Mouse (Mus musculus) G1E (cell line): ENCODE measurements around the gene Prelp. TPM values are rescaled to one million over a fixed set of nuclear protein-coding genes. Genes with fewer than 3 reads are reported as not detected.

Source experiments
- ATAC-seq: 2 replicates; pipeline ENCODE4 v1.8.0; 2016; ENCODE audit warnings: mild to moderate bottlenecking; ENCODE audit not compliant: insufficient number of reproducible peaks, poor library complexity, low FRiP score, severe bottlenecking; ENCODE audit errors: extremely low read depth
- DNase-seq: peaks from one replicate; pipeline ENCODE4 v3.0.0; 2012; ENCODE audit warnings: low spot score
- H3K27me3 ChIP-seq: 2 replicates; pipeline ENCODE4 v1.6.1; 2012; ENCODE audit warnings: mild to moderate bottlenecking, low read length, inconsistent platforms; ENCODE audit not compliant: insufficient read depth
- H3K36me3 ChIP-seq: replicated peaks from 2 replicates; pipeline ENCODE3; 2012; ENCODE audit warnings: mild to moderate bottlenecking, inconsistent platforms
- H3K4me1 ChIP-seq: 2 replicates; pipeline ENCODE4 v1.6.1; 2012; ENCODE audit warnings: low read depth, low read length, inconsistent platforms, mixed read lengths; ENCODE audit not compliant: insufficient read depth
- H3K4me3 ChIP-seq: 2 replicates; pipeline ENCODE4 v1.5.1; 2012; ENCODE audit warnings: low read depth, mild to moderate bottlenecking, inconsistent platforms, low read length, moderate library complexity, mixed read lengths
- H3K9me3 ChIP-seq: replicated peaks from 2 replicates; pipeline ENCODE4 v1.6.1; 2012; ENCODE audit warnings: inconsistent platforms
- CTCF ChIP-seq: IDR thresholded peaks from 2 replicates; pipeline ENCODE4 v1.5.1; 2012; ENCODE audit warnings: low read depth, low read length, inconsistent platforms, mixed read lengths
- GATA1 ChIP-seq: IDR thresholded peaks from 2 replicates; pipeline ENCODE4 v1.6.1; 2012; ENCODE audit warnings: borderline replicate concordance, low read length, inconsistent platforms, mixed read lengths
- GATA2 ChIP-seq: IDR thresholded peaks from 2 replicates; pipeline ENCODE4 v1.6.1; 2012; ENCODE audit warnings: low read depth, low read length, inconsistent platforms, borderline replicate concordance
- POLR2AphosphoS5 ChIP-seq: IDR thresholded peaks from 2 replicates; pipeline ENCODE4 v1.6.1; 2012; ENCODE audit warnings: low read depth, low read length, inconsistent platforms; ENCODE audit not compliant: insufficient replicate concordance
- TAL1 ChIP-seq: conservative IDR thresholded peaks from 2 replicates; pipeline ENCODE4 v1.6.1; 2012; ENCODE audit warnings: low read depth, low read length, inconsistent platforms, mixed read lengths
- polyA plus RNA-seq: library from polyadenylated mRNA; stranded (reverse); fragments of >175 nt; gene quantifications from 2 replicates; pipeline ENCODE4 v1.2.3, GENCODE M21; 2012
- total RNA-seq, 2 experiments: library from RNA; stranded (forward) in 1 of 2; stranded (reverse) in 1 of 2; fragments of 200-1000 nt in 1 of 2; fragments of >200 nt in 1 of 2; fragmentation: Nextera tagmentation in 1 of 2; gene quantifications; 2 replicates each; pipeline ENCODE4 v1.2.3; 2014 to 2017

Prelp gene
- total and polyA plus RNA-seq, 3 experiments = 0.10 to 0.11 TPM; not detected in 1

GRCm38 (mm10) chr1:133891489-133891888 lies 29.7 kb downstream of the Prelp start:
- Histone ChIP-seq H3K4me3 (no peak overlapping the region; the same call in 1 of the 2 replicates), H3K4me1 (peaks cover 94% of the 10 kb centered on the region), H3K9me3 (no peaks in the 10 kb centered on the region), H3K36me3 (no peaks in the 10 kb centered on the region), H3K27me3 (no peaks in the 10 kb centered on the region; the same call in 1 of the 2 replicates)
- TF ChIP-seq GATA2 (no peak), GATA1 (no peak), TAL1 (no peak), POLR2AphosphoS5 (no peak), CTCF (no peak)
- DNase-seq = no peak
- no peak for ATAC-seq

DNA sequence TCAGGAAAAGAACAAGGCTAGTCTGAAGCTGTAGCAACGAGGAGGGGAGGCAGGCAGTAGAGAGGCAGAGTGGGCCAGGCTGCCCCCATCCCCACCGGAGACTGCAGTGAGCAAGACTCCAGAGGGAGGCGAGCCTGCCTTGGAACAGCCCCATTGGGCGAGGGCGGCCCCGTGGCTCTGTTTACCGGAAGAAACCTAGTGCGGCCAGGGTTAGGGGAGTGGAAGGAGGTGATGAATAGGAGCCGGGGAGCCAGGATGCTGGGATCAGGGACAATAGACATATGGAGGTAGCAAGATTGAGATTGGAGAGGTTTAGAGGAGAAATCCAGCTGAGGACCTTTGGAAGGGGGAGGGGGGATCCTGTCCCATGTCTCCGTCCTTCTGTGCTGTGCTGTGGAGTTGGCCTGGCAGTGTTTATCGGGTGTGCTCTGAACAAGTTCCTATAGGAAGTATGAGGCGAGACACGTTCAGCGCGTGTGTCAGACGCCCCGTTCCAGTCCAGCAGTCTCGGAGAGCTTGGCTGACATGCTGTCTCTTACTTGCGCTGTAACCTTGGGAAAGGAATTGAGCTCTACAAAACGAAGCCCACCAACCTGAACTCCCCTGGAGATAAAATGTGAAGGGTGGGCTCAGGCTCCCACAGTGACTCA lies 31.1 kb downstream of the Prelp start:
- H3K36me3 ChIP-seq = no peaks in the 10 kb centered on the region
- no peaks in the 10 kb centered on the region for H3K9me3 ChIP-seq
- ATAC-seq (no peak), DNase-seq (no peak)
- TF ChIP-seq POLR2AphosphoS5 = no peak
- no peak for TF ChIP-seq GATA1
- H3K4me1 ChIP-seq = peaks cover 93% of the 10 kb centered on the region
- no peaks in the 10 kb centered on the region; the same call in 1 of the 2 replicates for H3K27me3 ChIP-seq
- H3K4me3 ChIP-seq = no peak overlapping the region

DNA sequence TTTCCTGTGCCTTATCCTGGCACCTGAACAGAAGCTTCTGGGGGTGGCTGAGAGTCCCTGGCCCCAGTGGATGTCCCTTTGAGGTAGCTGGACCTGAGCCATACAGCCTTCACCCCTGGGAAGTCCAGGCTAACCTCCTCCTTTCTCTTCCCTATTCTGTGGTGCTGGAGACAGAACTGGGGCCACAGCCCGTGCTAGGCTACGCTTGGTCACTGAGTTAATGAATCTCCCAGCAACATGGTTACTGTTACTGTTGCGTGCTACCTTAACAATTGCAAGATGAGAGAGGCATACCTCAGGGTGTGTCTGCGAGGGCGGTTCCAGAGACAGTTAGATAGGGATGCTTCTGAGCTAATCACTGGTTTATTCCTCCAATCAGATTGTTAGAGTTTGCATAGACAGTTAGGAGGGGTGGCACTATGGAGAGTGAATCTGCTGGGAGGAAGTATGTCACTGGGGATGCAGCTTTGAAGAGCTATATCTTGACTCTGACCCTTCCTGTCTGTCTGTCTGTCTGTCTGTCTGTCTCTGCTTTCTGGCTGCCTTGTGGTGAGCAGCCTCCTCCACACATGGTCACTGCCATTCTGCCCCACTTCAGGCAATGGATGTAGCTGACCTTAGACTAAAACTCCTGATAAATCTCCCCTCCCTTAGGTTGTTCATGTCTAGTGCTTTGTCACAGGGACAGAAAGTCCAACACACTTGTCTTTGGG lies 33.5 kb downstream of the Prelp start:
- peak; percentile 45 for ATAC-seq
- Histone ChIP-seq H3K27me3 (peaks cover 9% of the 10 kb centered on the region; the same call in 1 of the 2 replicates), H3K36me3 (no peaks in the 10 kb centered on the region), H3K9me3 (no peaks in the 10 kb centered on the region), H3K4me3 (peak overlapping the region; percentile 56; the same call in 1 of the 2 replicates), H3K4me1 (peaks cover 90% of the 10 kb centered on the region)
- peak; percentile 79 for DNase-seq
- TF ChIP-seq GATA1 (no peak), POLR2AphosphoS5 (no peak), TAL1 (no peak), CTCF (no peak), GATA2 (no peak)

GRCm38 (mm10) chr1:133887044-133887443 lies 34.2 kb downstream of the Prelp start:
- Histone ChIP-seq H3K4me3 (peak overlapping the region; percentile 56; the same call in 1 of the 2 replicates), H3K9me3 (no peaks in the 10 kb centered on the region), H3K36me3 (no peaks in the 10 kb centered on the region), H3K27me3 (peaks cover 13% of the 10 kb centered on the region; the same call in 1 of the 2 replicates), H3K4me1 (peaks cover 88% of the 10 kb centered on the region)
- peak; percentile 97 for DNase-seq
- no peak for TF ChIP-seq CTCF
- ATAC-seq = peak; percentile 67

- TF ChIP-seq GATA1 = no peak
- TF ChIP-seq GATA2 = no peak
- no peak for TF ChIP-seq POLR2AphosphoS5
- no peak for TF ChIP-seq TAL1
- no peak for TF ChIP-seq CTCF
- peaks cover 88% of the 10 kb centered on the region for H3K4me1 ChIP-seq
- no peaks in the 10 kb centered on the region for H3K9me3 ChIP-seq
- ATAC-seq (no peak), DNase-seq (peak; percentile 54)
- H3K4me3 ChIP-seq = peak overlapping the region; percentile 56; the same call in 1 of the 2 replicates
- H3K36me3 ChIP-seq = no peaks in the 10 kb centered on the region
- H3K27me3 ChIP-seq = peaks cover 18% of the 10 kb centered on the region; the same call in 1 of the 2 replicates
Observed at GRCm38 (mm10) chr1:133886431-133886830, 34.8 kb downstream of the Prelp start.

GRCm38 (mm10) chr1:133885811-133886210 lies 35.4 kb downstream of the Prelp start:
- ATAC-seq (no peak), DNase-seq (peak; percentile 62)
- Histone ChIP-seq H3K4me1 (peaks cover 85% of the 10 kb centered on the region), H3K9me3 (no peaks in the 10 kb centered on the region), H3K4me3 (peak overlapping the region; percentile 56; the same call in 1 of the 2 replicates), H3K36me3 (no peaks in the 10 kb centered on the region), H3K27me3 (peaks cover 18% of the 10 kb centered on the region)
- no peak for TF ChIP-seq GATA2
- no peak for TF ChIP-seq TAL1
- TF ChIP-seq POLR2AphosphoS5 = no peak
- no peak for TF ChIP-seq GATA1
- TF ChIP-seq CTCF = no peak

GRCm38 (mm10) chr1:133884746-133885145 lies 36.5 kb downstream of the Prelp start:
- ATAC-seq = no peak
- H3K4me1 ChIP-seq = peaks cover 75% of the 10 kb centered on the region
- no peak for DNase-seq

More at GRCm38 (mm10) chr1:133884746-133885145, 36.5 kb downstream of the Prelp start:
- H3K27me3 ChIP-seq = peaks cover 24% of the 10 kb centered on the region
- no peak for TF ChIP-seq POLR2AphosphoS5
- no peak for TF ChIP-seq GATA1
- no peak for TF ChIP-seq CTCF
- TF ChIP-seq TAL1 = no peak
- TF ChIP-seq GATA2 = no peak
- no peak overlapping the region for H3K4me3 ChIP-seq
- H3K36me3 ChIP-seq = no peaks in the 10 kb centered on the region
- H3K9me3 ChIP-seq = no peaks in the 10 kb centered on the region
